Mouse (Mus musculus): Measurements from ENCODE around the gene Tnni3. TPM values are rescaled to one million over a fixed set of nuclear protein-coding genes. Genes with fewer than 3 reads are reported as not detected.

Gene Tnni3
- polyA plus RNA-seq, 1 experiment from 2014 or later: 102 TPM

DNA sequence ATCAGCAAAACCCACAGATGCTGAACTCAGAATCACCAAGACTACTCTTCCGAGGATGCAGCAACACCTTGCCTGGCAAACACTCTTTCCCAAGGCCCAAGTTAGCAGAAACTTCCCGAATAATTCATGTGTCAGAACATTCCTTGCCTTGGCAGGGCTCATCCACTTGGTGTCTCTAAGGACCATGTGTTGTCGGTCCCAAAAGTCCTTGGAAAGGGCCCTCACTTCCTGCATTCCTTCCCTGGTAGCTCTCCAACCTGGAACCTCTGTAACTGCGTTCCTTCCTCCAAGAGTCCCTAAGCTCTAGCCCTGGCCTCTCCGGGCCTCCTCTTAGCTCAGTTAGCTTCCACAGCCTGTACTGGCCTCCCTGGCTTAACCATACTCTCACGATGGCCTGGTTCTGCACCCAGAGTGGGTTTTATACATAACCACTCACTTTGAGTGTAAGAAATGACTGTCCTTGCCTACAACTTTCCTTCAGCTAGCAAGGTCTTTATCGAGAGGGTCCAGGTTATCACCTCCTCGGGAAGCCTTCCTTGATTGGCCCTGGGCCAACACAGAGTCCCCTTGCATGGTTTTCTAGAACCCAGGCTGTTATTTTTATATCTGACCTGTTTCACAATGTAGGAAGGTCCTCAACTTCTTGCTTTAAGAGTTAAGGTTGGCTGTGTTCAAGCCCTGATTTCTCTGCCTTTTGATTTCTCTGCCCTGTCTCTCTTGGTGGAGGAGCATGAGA, 12.4 kb downstream of the Tnni3 start:
- H3K27ac ChIP-seq (ENCODE audit: low read length): 0 out of 2 replicates have a peak overlapping the region, but pooled peaks have one; percentile 43
- no peaks in the 10 kb centered on the region for H3K27me3 ChIP-seq (ENCODE audit: control insufficient read depth, insufficient read depth, low read depth, low read length)
- peaks cover 21% of the 10 kb centered on the region for H3K4me1 ChIP-seq (replicated peaks; ENCODE audit: control insufficient read depth, insufficient read depth, low read length)
- WGBS: 47% methylated on average over 8 of the region's 8 CpGs
- no peak overlapping the region for H3K4me3 ChIP-seq (ENCODE audit: low read length)
- H3K36me3 ChIP-seq (ENCODE audit: control insufficient read depth, insufficient read depth, low read length): no peaks in the 10 kb centered on the region
- H3K9ac ChIP-seq (ENCODE audit: low read length): no peak overlapping the region
- no peak overlapping the region for H3K4me2 ChIP-seq (ENCODE audit: low read depth, low read length)
- H3K9me3 ChIP-seq (ENCODE audit: control insufficient read depth, low read length): no peaks in the 10 kb centered on the region
- ATAC-seq (ENCODE audit: low read depth): no peak

DNA sequence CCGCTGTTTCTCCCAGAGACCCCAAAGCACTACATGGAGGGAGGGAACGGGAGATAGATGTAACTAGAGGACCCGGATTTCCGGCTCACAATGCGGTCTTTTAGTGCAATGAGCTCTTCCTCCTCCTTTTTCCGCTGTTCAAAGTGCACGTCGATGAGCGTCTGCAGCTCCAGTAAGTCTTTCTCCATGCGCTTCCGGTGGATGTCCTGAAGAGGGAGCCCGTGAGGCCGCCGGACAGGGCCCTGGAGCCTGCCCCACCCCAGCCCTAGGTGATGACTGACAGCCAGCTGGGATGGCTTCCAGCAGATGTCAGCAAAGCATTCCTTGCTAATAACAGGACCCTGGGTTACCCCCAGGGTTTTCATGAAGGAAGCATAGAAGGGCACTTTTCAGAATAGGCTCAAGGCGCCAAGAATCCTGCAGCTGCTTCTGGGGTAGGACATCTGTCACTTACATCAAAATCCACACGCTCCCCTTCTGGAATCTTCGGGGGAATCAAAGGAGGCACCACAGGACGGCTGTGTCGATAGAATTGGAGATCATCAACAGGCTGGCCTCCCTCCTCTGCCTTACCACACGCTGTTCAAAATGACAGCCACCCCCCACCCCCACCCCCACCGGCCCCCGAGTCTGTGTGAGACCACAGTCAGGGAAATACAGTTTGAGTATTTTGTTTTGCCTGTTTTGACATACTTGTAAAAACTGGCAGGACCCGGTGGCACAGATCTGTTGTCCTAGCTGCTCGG, 14.0 kb downstream of the Tnni3 start:
- whole genome bisulfite sequencing: 12% methylated on average over 24 of the region's 24 CpGs
- H3K4me1 ChIP-seq (replicated peaks; ENCODE audit: control insufficient read depth, insufficient read depth, low read length): peaks cover 15% of the 10 kb centered on the region
- H3K27me3 ChIP-seq (ENCODE audit: control insufficient read depth, insufficient read depth, low read depth, low read length): no peaks in the 10 kb centered on the region
- ATAC-seq (ENCODE audit: low read depth): peak; percentile 93
- no peaks in the 10 kb centered on the region for H3K9me3 ChIP-seq (ENCODE audit: control insufficient read depth, low read length)
- peak overlapping the region; percentile 49 for H3K9ac ChIP-seq (ENCODE audit: low read length)
- H3K27ac ChIP-seq (ENCODE audit: low read length): peak overlapping the region; percentile 74
- peak overlapping the region; percentile 47 for H3K4me2 ChIP-seq (ENCODE audit: low read depth, low read length)
- no peaks in the 10 kb centered on the region for H3K36me3 ChIP-seq (ENCODE audit: control insufficient read depth, insufficient read depth, low read length)
- H3K4me3 ChIP-seq (ENCODE audit: low read length): peak overlapping the region; percentile 9; the same call in 1 of the 2 replicates

DNA sequence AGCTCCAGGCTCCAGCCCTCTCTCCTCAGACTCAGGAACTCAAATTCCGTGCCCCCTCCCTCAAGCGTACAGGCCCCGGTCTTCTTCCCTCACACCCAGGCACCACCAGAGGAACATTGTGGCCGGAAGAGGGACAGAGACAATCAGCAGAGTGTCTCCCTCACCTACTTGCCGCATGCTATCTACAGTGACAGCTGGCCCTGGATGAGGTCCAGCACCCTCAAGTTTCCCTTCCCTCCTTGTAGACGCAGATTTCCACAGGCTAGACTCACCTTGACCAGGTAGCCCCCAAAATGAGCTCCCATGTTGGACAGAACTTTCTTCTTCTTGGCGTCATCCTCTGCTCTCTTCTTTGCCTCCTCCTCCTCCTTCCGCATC, 15.3 kb downstream of the Tnni3 start:
- WGBS: 82% methylated on average over 8 of the region's 8 CpGs
- no peak overlapping the region for H3K4me2 ChIP-seq (ENCODE audit: low read depth, low read length)
- no peak overlapping the region for H3K27ac ChIP-seq (ENCODE audit: low read length)
- peaks cover 12% of the 10 kb centered on the region for H3K4me1 ChIP-seq (replicated peaks; ENCODE audit: control insufficient read depth, insufficient read depth, low read length)
- H3K27me3 ChIP-seq (ENCODE audit: control insufficient read depth, insufficient read depth, low read depth, low read length): no peaks in the 10 kb centered on the region
- no peak overlapping the region for H3K4me3 ChIP-seq (ENCODE audit: low read length)
- H3K9ac ChIP-seq (ENCODE audit: low read length): no peak overlapping the region
- no peaks in the 10 kb centered on the region for H3K36me3 ChIP-seq (ENCODE audit: control insufficient read depth, insufficient read depth, low read length)
- no peak for ATAC-seq (ENCODE audit: low read depth)
- H3K9me3 ChIP-seq (ENCODE audit: control insufficient read depth, low read length): no peaks in the 10 kb centered on the region

DNA sequence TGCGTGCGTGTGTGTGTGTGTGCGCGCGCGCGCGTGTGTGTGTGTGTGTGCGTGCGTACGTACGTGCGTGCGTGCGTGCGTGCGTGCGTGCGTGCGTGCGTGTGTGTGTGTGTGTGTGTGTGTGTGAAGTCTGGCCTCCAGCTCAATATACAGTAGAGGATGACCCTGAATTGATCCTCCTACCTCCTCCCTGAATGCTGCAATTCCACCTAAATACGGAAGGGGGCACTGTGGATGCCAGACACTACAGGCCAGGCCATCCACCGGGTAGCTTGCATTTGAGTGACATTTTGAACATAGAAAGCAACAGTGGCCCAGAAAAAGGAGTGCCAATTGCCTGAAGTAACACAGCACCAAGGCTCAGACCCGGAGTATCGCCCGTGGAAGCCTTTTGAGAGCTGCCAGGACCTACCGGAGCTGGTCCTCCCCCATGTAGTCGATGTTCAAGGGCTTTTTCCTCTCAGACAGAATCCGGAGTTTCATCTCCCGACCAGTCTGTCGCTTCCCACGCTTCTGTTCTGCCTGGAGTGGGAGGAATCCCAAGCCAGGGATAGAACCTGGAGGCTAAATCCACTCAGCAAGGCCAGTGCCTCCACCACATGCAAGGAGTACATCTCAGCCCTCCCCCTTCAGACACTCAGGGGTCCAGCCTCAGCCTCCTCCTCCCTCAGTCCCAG, 15.8 kb downstream of the Tnni3 start:
- H3K4me1 ChIP-seq (replicated peaks; ENCODE audit: control insufficient read depth, insufficient read depth, low read length): peaks cover 12% of the 10 kb centered on the region
- no peak overlapping the region for H3K27ac ChIP-seq (ENCODE audit: low read length)
- no peaks in the 10 kb centered on the region for H3K9me3 ChIP-seq (ENCODE audit: control insufficient read depth, low read length)
- no peak overlapping the region for H3K4me2 ChIP-seq (ENCODE audit: low read depth, low read length)
- ATAC-seq (ENCODE audit: low read depth): no peak
- H3K4me3 ChIP-seq (ENCODE audit: low read length): no peak overlapping the region
- H3K9ac ChIP-seq (ENCODE audit: low read length): no peak overlapping the region
- 72% methylated on average over 12 of the region's 32 CpGs for WGBS
- no peaks in the 10 kb centered on the region for H3K27me3 ChIP-seq (ENCODE audit: control insufficient read depth, insufficient read depth, low read depth, low read length)
- no peaks in the 10 kb centered on the region for H3K36me3 ChIP-seq (ENCODE audit: control insufficient read depth, insufficient read depth, low read length)

DNA sequence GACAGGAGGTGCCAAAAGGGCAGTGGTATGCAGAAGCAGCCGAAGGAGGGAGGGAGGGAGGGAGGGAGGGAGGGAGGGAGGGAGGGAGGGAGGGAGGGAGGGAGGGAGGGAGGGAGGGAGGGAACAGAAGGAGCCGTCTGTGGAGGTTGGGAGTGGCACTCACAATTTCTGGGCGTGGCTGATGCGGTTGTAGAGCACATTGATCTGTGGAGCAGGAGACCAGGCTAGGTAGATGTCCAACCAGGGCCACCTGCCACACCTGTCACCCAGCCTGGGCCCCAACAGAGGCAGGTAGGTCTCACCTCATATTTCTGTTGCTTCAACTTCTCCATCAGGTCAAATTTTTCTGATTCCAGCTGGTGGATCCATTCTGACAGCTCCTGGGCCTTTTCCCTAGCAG, 16.8 kb downstream of the Tnni3 start:
- ATAC-seq (ENCODE audit: low read depth): no peak
- 55% methylated on average over 3 of the region's 4 CpGs for WGBS

DNA sequence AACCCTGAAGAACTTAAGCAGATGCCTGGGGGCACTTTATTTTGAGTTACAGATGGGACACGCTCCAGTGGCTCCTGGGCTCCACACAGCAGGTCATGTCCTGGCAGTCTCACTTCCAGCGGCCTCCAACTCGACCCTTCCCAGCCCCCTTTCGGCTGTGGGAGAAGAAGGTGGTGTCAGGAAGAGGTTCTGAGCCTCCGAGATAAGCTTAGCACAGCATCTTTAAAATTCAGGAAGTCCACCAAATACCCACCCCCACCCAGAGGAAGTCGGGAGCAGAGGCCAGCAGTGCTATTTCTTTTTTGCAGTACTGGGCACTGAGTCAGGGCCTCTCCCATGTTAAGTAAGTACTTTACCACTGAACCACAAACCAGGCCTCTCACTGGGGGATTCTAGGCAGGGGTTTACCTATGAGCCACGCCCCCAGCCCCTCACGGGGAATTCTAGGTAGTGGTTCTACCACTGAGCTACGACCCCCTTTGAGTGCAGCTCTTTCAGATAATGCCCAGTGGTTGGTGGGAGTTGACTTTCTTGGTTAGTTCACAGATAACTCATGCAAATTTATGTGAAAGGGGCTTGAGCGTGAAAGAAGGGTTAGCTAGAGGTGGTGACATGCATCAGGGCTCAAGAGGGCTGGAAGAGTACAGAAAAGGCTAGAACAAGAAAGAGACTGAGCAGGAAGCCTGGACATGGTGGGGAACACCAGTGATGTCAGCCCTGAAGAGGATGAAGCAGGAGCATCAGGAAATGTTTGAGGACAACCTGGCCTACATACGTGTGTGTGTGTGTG, 19.2 kb downstream of the Tnni3 start:
- Histone ChIP-seq H3K4me2 (ENCODE audit: low read depth, low read length) (no peak overlapping the region), H3K27ac (ENCODE audit: low read length) (no peak overlapping the region), H3K36me3 (ENCODE audit: control insufficient read depth, insufficient read depth, low read length) (no peaks in the 10 kb centered on the region), H3K4me3 (ENCODE audit: low read length) (no peak overlapping the region), H3K4me1 (replicated peaks; ENCODE audit: control insufficient read depth, insufficient read depth, low read length) (peaks cover 14% of the 10 kb centered on the region), H3K9ac (ENCODE audit: low read length) (no peak overlapping the region), H3K9me3 (ENCODE audit: control insufficient read depth, low read length) (no peaks in the 10 kb centered on the region), H3K27me3 (ENCODE audit: control insufficient read depth, insufficient read depth, low read depth, low read length) (no peaks in the 10 kb centered on the region)
- whole genome bisulfite sequencing: 47% methylated on average over 11 of the region's 11 CpGs
- no peak for ATAC-seq (ENCODE audit: low read depth)

More for the DNA sequence above, 16.8 kb downstream of the Tnni3 start:
- no peak overlapping the region for H3K4me3 ChIP-seq (ENCODE audit: low read length)
- no peak overlapping the region for H3K27ac ChIP-seq (ENCODE audit: low read length)
- no peaks in the 10 kb centered on the region for H3K36me3 ChIP-seq (ENCODE audit: control insufficient read depth, insufficient read depth, low read length)
- peaks cover 15% of the 10 kb centered on the region for H3K4me1 ChIP-seq (replicated peaks; ENCODE audit: control insufficient read depth, insufficient read depth, low read length)
- H3K27me3 ChIP-seq (ENCODE audit: control insufficient read depth, insufficient read depth, low read depth, low read length): no peaks in the 10 kb centered on the region
- H3K9me3 ChIP-seq (ENCODE audit: control insufficient read depth, low read length): no peaks in the 10 kb centered on the region
- no peak overlapping the region for H3K9ac ChIP-seq (ENCODE audit: low read length)
- no peak overlapping the region for H3K4me2 ChIP-seq (ENCODE audit: low read depth, low read length)

DNA sequence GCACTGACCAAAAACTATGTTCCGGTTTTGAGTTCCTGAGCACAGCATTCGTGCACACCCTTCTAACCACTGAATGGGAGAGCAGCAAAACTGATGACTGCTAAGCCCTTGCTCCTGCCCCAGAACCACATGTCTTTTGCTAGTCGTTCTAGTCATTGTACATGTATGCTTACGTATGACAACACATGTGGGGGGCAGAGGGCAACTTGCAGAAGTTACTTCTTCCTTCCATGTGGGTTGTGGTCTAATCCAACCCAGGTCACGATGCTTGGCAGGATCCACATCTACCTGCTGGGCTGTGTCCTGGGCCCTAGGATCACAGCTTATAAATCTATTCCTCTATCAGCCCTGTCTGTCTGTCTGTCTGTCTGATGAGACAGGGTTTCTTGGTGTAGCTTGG, 20.2 kb downstream of the Tnni3 start:
- H3K36me3 ChIP-seq (ENCODE audit: control insufficient read depth, insufficient read depth, low read length): no peaks in the 10 kb centered on the region
- 79% methylated on average over 5 of the region's 5 CpGs for WGBS
- no peak overlapping the region for H3K4me2 ChIP-seq (ENCODE audit: low read depth, low read length)

DNA sequence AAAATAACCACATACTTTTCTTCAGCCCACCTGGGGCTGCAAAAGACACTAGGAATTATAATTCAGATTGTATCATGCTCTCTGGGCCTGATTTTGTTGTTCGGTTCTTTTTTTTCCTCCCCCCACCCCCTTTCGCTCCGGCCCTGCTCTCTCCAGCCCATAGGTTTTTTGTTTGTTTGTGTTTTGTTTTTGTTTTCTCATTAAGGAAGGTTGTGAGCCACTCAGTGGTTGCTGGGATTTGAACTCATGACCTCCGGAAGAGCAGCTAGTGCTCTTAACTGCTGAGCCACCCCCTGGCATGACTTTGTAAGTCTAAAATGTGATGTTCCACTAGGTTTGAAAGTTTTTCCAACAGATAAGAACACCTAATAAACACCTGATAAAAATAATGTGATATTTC, 20.9 kb downstream of the Tnni3 start:
- Histone ChIP-seq H3K4me2 (ENCODE audit: low read depth, low read length) (no peak overlapping the region), H3K36me3 (ENCODE audit: control insufficient read depth, insufficient read depth, low read length) (no peaks in the 10 kb centered on the region), H3K27ac (ENCODE audit: low read length) (no peak overlapping the region), H3K9me3 (ENCODE audit: control insufficient read depth, low read length) (no peaks in the 10 kb centered on the region), H3K9ac (ENCODE audit: low read length) (no peak overlapping the region), H3K4me1 (replicated peaks; ENCODE audit: control insufficient read depth, insufficient read depth, low read length) (peaks cover 24% of the 10 kb centered on the region), H3K4me3 (ENCODE audit: low read length) (no peak overlapping the region), H3K27me3 (ENCODE audit: control insufficient read depth, insufficient read depth, low read depth, low read length) (no peaks in the 10 kb centered on the region)
- WGBS: 76% methylated on average over 4 of the region's 4 CpGs
- no peak for ATAC-seq (ENCODE audit: low read depth)

More for the DNA sequence above, 20.2 kb downstream of the Tnni3 start:
- H3K27ac ChIP-seq (ENCODE audit: low read length): no peak overlapping the region
- no peaks in the 10 kb centered on the region for H3K27me3 ChIP-seq (ENCODE audit: control insufficient read depth, insufficient read depth, low read depth, low read length)
- no peak overlapping the region for H3K4me3 ChIP-seq (ENCODE audit: low read length)
- H3K9ac ChIP-seq (ENCODE audit: low read length): no peak overlapping the region
- ATAC-seq (ENCODE audit: low read depth): no peak
- H3K9me3 ChIP-seq (ENCODE audit: control insufficient read depth, low read length): no peaks in the 10 kb centered on the region
- peaks cover 17% of the 10 kb centered on the region for H3K4me1 ChIP-seq (replicated peaks; ENCODE audit: control insufficient read depth, insufficient read depth, low read length)
